Mouse (Mus musculus) brain, embryonic 18.5 days (tissue): ENCODE results near the gene Cdkn1c.

Source experiments
- DNase-seq: peaks from one replicate; pipeline ENCODE4 v3.0.0-alpha.2; 2012; ENCODE audit warnings: low read depth, low spot score

The Cdkn1c gene

GRCm38 (mm10) chr7:143437231-143437893 is 23.5 kb downstream of the Cdkn1c start:
- no peak for DNase-seq

GRCm38 (mm10) chr7:143433331-143433730 is 27.5 kb downstream of the Cdkn1c start:
- DNase-seq = no peak

GRCm38 (mm10) chr7:143432631-143433030 is 28.2 kb downstream of the Cdkn1c start:
- DNase-seq = no peak

DNA sequence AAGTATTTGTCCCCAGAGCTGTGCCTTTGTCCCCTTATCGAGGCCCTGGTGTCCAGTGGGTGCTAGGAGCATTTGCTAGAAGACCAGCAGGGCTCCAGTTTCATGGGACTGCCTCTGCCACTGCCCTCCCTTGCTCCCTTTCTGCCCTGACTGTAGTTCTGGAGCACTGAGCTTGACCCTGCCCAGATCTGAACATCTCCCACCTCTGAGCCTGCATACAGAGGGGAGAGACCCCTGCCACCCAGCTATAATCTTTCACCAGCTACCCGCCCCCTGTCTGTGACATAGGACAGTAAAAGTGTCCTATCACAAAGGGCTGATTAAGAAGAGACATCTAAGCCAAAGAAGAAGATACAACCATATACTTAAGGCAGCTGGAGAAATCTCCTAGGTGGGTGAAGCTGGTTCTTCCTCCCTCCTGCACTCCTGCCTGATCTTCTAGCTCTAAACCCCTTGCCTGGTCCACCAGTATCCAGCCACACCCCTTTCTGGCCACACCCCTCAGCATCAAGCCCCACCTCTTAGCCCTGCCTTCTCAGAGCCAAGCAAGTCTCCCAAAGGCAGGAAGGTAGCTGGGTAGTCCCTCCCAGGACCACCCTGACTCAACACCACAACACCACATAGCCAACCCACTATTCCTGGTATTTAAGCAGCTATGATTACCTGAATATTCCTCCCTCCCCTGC is 31.9 kb downstream of the Cdkn1c start:
- DNase-seq = no peak

GRCm38 (mm10) chr7:143428142-143428813 is 32.6 kb downstream of the Cdkn1c start:
- no peak for DNase-seq

- DNase-seq = no peak
Observed at GRCm38 (mm10) chr7:143419585-143420160, 41.2 kb downstream of the Cdkn1c start.

- no peak for DNase-seq
Observed at GRCm38 (mm10) chr7:143417875-143418274, 43.0 kb downstream of the Cdkn1c start.

GRCm38 (mm10) chr7:143416406-143416805 is 44.4 kb downstream of the Cdkn1c start:
- no peak for DNase-seq

- no peak for DNase-seq
Observed at GRCm38 (mm10) chr7:143415070-143415469, 45.8 kb downstream of the Cdkn1c start.

DNA sequence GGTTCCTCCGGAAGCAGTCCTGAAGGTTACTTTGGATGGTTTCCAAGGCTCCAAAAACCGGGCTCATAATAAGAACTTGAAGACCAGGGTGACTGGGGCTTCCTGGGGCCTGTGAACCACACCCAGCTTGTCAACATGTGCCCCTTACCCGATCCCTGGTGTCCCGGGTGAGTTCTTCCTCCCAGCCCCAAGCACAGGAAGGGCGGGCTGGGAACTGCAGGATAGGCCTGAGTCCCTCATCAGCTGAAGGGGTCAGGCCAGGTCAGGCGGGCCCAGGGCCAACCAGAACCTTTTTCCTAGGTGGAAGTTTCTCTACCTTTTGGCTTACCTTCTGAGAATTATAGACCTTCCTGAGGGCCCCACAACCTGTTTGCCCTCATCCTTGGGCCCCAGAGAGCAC is 48.2 kb downstream of the Cdkn1c start:
- no peak for DNase-seq

DNA sequence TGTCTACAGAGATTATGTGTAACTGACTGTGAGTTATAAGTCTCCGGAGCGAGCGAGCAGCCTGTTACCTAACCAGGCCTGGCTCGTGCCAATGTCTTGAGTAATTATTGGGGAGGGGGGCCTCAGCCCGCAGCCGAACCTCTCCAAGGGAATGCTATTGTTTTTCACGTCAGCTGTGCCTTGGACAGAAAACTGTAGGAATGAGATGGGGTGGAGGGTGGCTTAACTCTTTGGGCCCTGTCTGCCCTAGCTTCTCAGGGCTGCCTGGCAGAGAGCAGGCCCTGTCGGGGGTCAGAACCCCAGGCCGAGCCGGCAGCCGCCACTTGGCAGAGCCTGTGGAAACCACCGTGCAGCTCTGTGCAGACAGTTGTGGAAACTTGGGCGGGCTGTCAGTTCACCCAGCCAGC is 52.2 kb downstream of the Cdkn1c start:
- DNase-seq = no peak
